Mouse (Mus musculus): Measurements from ENCODE around the gene Ppp1r3e. TPM values are rescaled to one million over a fixed set of nuclear protein-coding genes. Genes with fewer than 3 reads are reported as not detected.

The Ppp1r3e gene
- total RNA-seq, 4 experiments from 2014 or later: 18.2 to 23.0 (median 22.2) TPM

Other genes starting within 250 kb of the Ppp1r3e start
- not detected for gene Gm17606, start 236.6 kb downstream of the Ppp1r3e start, total RNA-seq (2022)
- 10 to 100 TPM; 16.0 to 24.1 (median 20.7) TPM for gene Cdh24, start 236.2 kb downstream of the Ppp1r3e start, total RNA-seq (2022)
- gene 1700123O20Rik, start 191.3 kb downstream of the Ppp1r3e start, total RNA-seq (2022): 10 to 100 TPM; 17.9 to 27.8 (median 23.7) TPM
- gene Acin1, start 190.6 kb downstream of the Ppp1r3e start, total RNA-seq (2022): 100 to 1,000 TPM; 190 to 255 (median 232) TPM
- gene Gm29776, start 178.7 kb downstream of the Ppp1r3e start, total RNA-seq (2022): under 1 TPM in 1 of 4 experiments, not detected in 3; 0.18 TPM
- gene Cebpe, start 165.4 kb downstream of the Ppp1r3e start, total RNA-seq (2022): not detected
- 10 to 100 TPM; 49.8 to 67.2 (median 58.5) TPM for gene Slc7a8, start 95.6 kb downstream of the Ppp1r3e start, total RNA-seq (2022)
- gene Rnf212b, start 63.4 kb downstream of the Ppp1r3e start, total RNA-seq (2022): not detected
- 10 to 100 TPM; 20.3 to 33.2 (median 26.2) TPM for gene Homez, start 6.6 kb downstream of the Ppp1r3e start, total RNA-seq (2022)
- 100 to 1,000 TPM; 117 to 125 (median 121) TPM for gene Bcl2l2, start 5.8 kb upstream of the Ppp1r3e start, total RNA-seq (2022)
- gene Gm20521, start 5.9 kb upstream of the Ppp1r3e start, total RNA-seq (2022): 10 to 100 TPM in 1 of 4 experiments, not detected in 3; 25.6 TPM
- gene Pabpn1, start 14.9 kb upstream of the Ppp1r3e start, total RNA-seq (2022): 100 to 1,000 TPM; 260 to 320 (median 270) TPM
- gene Slc22a17, start 35.6 kb upstream of the Ppp1r3e start, total RNA-seq (2022): 100 to 1,000 TPM; 629 to 644 (median 642) TPM
- gene Efs, start 48.6 kb upstream of the Ppp1r3e start, total RNA-seq (2022): 10 to 100 TPM; 10.1 to 13.7 (median 12.4) TPM
- under 1 TPM in 1 of 4 experiments, not detected in 3; 0.47 TPM for gene Il25, start 55.1 kb upstream of the Ppp1r3e start, total RNA-seq (2022)
- gene Cmtm5, start 58.7 kb upstream of the Ppp1r3e start, total RNA-seq (2022): 10 to 100 TPM; 62.4 to 83.2 (median 76.3) TPM
- 1 to 10 TPM; 1.7 to 5.4 (median 2.6) TPM for gene Myh6, start 89.4 kb upstream of the Ppp1r3e start, total RNA-seq (2022)
- gene Gm17428, start 99.4 kb upstream of the Ppp1r3e start, total RNA-seq (2022): not detected
- gene Myh7, start 117.1 kb upstream of the Ppp1r3e start, total RNA-seq (2022): 1 to 10 TPM; 6.0 to 10.0 (median 7.8) TPM
- 10 to 100 TPM; 32.5 to 39.5 (median 34.1) TPM for gene Ngdn, start 137.9 kb upstream of the Ppp1r3e start, total RNA-seq (2022)
- 10 to 100 TPM; 45.9 to 69.4 (median 55.7) TPM for gene Zfhx2, start 214.8 kb upstream of the Ppp1r3e start, total RNA-seq (2022)
- gene Thtpa, start 217.2 kb upstream of the Ppp1r3e start, total RNA-seq (2022): 10 to 100 TPM; 19.5 to 23.2 (median 22.3) TPM
- 10 to 100 TPM; 10.8 to 20.7 (median 14.8) TPM for gene Ap1g2, start 229.0 kb upstream of the Ppp1r3e start, total RNA-seq (2022)
- gene Jph4, start 239.4 kb upstream of the Ppp1r3e start, total RNA-seq (2022): 100 to 1,000 TPM; 361 to 416 (median 386) TPM